Mouse (Mus musculus) kidney, postnatal 25 days (tissue): Measurements from ENCODE around the gene Ifitm5.
A peak's percentile ranks its signal among the peaks of the same experiment; 100 is the strongest.

ENCODE experiments used
- DNase-seq, 2 experiments: peaks; one replicate each; pipeline ENCODE4 v3.0.0; 2021; ENCODE audit warnings: mixed read lengths in 2 of 2

Ifitm5 gene

DNA sequence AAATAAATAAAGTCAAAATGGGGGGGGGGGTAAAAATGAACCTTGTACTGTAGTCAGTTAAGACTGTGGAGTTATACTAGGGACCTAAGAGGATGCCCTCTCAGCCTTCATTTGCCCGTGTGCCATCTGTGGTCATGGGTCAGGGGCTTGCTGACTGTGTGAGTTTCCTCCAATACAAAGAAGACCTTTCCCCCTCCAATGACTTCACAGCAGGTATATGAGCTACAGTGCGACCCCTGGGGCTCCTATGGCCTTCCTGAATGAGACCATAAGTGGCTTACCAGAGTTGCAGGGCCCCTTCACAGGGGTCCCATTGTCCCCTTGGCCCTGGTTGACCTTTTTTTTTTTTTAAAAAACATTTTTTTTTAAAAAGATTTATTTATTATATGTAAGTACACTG lies 11.3 kb upstream of the Ifitm5 start:
- DNase-seq: no peak

GRCm38 (mm10) chr7:140960026-140960425 lies 9.9 kb upstream of the Ifitm5 start:
- DNase-seq: no peak

DNA sequence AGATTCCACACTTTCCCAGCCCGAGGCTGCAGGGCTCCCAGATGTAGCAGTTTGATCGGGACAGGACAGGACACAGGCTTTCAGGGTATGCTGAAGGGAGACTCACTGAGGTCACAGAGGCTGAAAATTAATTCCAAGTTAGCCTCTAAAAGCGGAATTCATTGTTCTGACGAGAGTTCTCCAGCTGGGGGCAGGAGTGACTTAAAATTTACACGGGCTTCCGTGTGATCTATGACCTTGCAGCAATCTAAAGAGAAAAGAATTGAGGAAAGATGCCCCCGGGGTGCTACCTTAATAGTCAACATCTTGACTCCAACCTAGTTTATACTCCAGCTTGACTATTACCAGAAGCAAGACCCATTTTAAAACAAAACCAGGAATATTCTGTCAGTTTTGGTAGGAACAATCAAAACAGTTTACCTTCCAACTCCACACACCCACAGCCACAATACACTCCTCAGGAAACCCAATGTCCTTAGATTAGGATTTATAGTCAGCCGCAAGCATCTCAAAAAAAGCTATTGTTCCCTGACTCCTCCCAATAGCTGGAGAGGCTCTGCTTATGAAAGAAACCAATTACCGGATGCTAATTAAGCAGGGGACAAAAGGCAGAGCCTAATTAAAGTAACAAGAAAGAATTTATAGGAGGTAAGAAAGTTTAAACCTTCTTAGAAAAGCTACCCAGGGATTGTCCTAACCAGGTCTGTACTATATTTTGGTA lies 9.2 kb upstream of the Ifitm5 start:
- peak; percentile 70 to 79 for DNase-seq

- DNase-seq: no peak
Measured at GRCm38 (mm10) chr7:140956556-140956869, 6.4 kb upstream of the Ifitm5 start.

DNA sequence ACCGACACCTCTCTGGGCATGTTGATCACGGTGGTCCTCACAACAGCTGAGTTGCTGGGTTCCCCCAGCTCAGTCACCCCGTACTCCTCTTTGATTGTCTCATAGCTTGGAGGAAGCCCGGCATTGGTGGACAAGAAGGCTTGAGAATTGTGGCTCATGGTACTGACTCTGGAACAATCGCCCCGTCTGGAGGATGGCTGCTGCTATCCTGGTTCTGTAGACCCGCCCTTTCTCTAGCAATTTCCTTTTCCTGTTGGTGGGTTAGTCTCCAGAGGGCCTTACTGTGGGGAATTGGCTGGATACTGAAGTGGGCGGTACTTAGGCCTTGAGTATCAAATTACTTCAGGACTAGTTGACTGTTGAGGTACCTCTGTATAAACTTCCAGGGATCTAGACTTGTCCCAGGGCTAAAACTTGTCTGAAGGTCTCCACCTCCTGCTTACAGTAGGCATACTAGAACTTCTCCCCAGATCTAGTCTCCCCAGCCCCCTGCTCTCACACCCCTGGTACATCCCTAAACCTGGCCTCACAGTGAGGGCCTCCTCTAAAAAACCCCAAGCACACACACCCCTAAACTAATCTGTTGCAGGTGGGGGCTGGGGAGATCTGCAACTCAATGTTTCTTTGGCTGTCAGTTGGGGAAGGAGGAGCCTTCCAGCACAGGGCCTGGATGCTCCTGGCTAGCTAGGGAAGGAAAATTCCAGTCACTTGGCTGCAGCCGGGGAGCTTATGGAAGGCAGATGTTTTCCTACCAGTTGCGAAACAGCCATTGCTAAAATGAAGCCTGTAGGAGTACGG lies 5.9 kb upstream of the Ifitm5 start, which contains the start of the genes Gm45717 and Ifitm2:
Gm45717 (minus strand) TSS at position 180 of the 798 bp plus-strand sequence.
Ifitm2 (minus strand) TSS at position 230 of the 798 bp plus-strand sequence.
- peak; percentile 91 for DNase-seq

- no peak for DNase-seq
Measured at GRCm38 (mm10) chr7:140955342-140955741, 5.3 kb upstream of the Ifitm5 start.

DNA sequence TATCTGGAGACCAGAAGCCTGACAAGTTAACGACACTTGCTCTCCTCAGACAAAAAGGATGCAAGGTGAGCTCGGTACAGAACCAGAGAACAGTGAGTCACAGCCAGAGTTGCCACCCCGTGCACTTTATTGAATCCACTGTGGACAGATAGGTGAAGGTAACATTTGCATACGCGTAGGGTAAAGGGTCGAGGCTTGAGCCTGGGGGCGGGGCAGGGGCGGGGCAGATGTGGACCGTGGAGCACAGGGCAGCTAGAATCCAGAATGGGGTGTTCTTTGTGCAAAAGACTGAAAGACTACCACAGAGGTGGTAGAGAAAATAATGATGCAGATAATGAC lies 4.6 kb upstream of the Ifitm5 start:
- DNase-seq: peak in 1 of 2 experiments; percentile 36

- no peak for DNase-seq
Measured at GRCm38 (mm10) chr7:140953800-140954732, 4.0 kb upstream of the Ifitm5 start.

DNA sequence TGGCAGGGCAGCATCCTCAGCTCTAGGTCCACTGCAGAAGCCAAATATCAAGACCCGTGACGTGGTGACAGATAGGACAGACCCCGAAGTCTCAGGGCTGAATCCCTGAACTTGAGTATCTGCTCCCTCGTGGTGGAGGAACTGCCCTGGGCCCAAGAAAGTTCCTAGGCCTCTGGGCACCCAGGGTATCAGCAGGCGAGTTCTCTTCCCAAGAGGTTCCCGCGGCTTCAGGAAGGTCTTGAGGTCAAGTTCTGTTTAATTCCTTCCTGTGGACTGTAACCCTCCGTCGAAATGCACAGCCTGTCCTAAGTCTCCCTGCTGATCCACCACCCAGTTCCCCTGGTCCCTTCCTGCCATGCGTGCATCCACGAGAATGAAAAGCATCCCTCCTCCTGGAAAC lies 3.0 kb upstream of the Ifitm5 start:
- no peak for DNase-seq

DNA sequence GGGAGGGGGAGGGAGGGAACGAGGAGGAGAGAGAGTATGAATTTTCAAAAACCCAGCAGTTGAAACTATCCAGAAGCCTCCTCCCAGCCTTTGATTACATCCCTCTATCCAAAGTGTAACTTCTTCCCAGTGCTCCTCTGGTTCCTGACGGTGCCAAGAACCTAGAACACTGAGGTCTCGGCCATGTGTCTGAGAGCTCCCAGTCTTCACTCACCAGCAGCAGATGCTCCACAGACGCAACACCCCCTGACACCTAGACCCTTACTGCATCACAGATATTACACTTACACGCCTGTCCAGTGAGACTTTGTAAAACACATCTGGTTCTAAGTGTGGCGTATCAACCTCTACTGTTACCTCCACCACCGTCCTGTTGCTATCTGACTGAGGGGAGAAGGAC lies 2.4 kb upstream of the Ifitm5 start:
- DNase-seq: no peak

- DNase-seq: no peak
Measured at GRCm38 (mm10) chr7:140951765-140952164, 1.7 kb upstream of the Ifitm5 start.

DNA sequence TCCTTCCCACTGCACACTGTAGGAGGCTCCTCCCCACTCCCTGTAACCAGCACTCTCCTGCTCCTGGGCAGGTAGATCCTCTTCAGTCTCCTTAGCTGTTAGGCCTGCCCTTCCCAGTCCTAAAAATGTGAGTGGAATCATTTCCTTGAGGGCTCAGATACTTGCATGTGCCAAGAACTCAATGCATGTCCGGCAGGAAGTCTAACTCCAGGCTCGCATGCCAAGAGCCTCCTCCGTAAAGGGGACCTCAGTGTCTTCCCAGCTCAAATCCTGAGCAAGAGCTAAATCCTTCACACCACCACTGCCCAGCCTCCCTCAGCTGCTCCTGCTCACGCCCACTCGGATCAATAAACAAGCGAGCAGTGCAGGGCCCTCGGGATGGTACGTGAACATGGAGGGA lies 960 bp upstream of the Ifitm5 start:
- peak; percentile 64 to 84 for DNase-seq

GRCm38 (mm10) chr7:140949255-140949654 lies 836 bp downstream of the Ifitm5 start:
- no peak for DNase-seq

GRCm38 (mm10) chr7:140948161-140948560 lies 1.9 kb downstream of the Ifitm5 start:
- DNase-seq: peak in 1 of 2 experiments; percentile 51

DNA sequence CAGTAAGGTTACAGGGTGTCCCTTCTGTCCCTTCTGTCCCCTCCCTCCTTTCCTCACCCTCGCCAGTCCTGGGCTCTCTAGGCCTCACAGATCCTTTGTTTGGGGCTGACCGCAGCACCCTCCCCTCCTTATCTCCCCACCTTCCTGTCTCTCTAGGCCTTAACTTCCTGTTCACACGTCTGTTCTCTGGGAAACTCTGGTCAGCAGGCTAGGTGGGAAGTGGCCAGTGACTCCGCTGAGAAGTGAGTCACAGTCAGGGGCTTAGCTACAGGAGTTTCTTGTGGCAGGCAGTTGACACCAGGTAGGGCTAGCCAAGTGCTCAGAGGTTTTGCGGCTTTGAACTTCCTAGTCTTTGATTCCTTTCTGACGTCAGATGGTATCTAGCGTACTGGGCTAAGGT lies 3.1 kb downstream of the Ifitm5 start:
- DNase-seq: peak in 1 of 2 experiments; percentile 44

DNA sequence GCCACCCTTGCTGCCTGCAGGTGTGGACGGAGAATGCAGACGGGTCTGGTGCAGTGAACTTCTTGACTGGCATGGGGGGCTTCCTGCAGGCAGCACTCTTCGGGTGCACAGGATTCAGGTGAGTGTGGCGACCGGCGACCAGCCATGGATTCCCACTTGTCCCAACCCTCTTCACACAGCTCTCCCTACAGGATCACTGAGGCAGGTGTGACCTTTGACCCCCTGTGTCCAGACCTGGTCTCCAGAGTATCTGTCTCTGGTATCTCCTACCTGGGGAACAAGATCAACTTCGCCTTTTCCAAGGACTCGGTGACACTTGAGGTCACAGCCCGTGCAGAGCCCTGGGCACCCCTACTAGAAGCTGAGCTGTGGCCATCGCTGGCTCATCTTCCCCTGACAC lies 3.8 kb downstream of the Ifitm5 start:
- DNase-seq: peak in 1 of 2 experiments; percentile 37

- DNase-seq: no peak
Measured at GRCm38 (mm10) chr7:140945247-140945646, 4.8 kb downstream of the Ifitm5 start.

DNA sequence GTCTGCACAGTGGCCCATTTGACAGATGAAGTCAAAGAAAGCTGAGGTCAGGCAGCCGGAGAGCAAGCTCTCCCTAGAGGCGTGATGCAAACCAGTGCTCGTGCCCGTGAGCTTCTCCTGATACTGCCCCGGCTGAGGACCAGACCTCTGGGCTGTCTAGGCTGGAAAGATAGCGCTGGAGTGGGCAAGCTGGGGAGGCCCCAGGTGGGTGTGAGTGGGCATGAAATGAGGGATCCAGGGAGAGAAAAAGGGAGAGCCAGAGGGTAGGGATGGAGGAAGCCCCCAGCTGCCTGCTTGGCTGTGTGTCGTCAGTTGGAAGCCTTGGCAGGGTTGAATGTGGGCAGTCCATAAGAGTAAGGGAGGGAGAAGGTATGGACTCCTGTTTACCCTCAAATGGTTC lies 5.9 kb downstream of the Ifitm5 start:
- DNase-seq: no peak

DNA sequence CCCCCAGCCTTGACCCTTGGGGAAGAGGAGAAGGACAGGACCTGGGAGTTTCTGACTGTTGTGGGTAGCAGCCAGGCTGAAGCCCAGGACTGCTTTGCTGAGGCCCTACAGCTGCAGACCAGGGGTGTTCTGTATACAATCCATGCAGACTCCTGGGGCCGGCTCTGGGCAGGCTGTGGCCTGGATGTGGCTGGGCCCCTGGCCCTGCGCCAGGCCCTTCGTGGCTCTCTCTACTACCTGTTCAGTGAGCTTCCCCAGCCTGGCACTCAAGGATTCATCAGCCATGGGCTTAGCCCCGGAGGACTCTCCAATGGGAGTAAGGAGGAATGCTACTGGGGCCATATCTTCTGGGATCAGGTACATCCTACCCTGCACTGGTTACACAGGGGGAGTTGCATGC lies 6.7 kb downstream of the Ifitm5 start:
- DNase-seq: peak in 1 of 2 experiments; percentile 54

GRCm38 (mm10) chr7:140942811-140943210 lies 7.3 kb downstream of the Ifitm5 start:
- DNase-seq: no peak

- peak in 1 of 2 experiments; percentile 57 for DNase-seq
Measured at GRCm38 (mm10) chr7:140942341-140942740, 7.8 kb downstream of the Ifitm5 start.

DNA sequence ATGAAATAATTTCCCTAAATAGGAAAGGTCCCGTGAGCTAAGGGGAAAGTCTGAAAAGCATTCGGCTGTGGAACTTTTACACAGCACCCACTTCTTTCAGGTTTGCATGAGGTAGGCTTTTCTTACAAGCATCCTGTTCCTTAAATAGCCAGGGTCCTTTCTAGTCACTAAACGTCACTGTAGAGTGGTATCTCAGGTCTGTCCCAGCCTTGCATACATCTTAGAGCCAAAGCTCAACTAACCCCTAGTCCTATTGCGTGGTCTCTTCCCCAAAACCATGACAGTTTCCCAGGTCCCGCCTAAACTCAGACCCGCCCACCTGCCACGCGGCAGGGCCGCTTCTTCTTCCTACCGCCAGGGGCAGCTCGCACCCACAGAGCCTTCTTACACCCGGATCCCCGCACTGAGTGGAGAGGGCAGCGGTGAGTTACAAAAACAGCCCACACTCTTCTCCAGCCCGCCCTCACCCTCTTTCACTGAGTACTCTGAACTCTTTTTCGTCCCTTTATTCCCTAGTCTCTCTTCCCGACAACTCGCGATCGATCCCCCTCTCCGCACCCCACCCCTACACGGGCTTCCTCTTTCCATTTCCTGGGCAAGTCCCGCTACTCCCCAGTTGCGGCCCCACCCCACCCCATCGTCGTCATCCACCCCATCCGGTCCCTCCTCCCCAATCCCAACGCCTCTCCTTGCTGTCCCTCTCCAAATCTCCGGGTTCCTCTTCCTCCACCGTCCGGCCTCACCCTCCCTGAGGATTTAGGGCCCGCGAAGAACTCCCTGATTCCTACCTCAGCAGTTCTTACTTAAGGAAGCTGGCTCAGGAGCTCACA lies 8.7 kb downstream of the Ifitm5 start, which contains the start of gene Pgghg:
Pgghg (plus strand) TSS at position 170 of the 830 bp plus-strand sequence.
- DNase-seq: peak; percentile 88 to 95
